Mouse (Mus musculus) liver, embryonic 13.5 days (tissue): Measurements from ENCODE around the gene Ccl27a. TPM values are rescaled to one million over a fixed set of nuclear protein-coding genes. Genes with fewer than 3 reads are reported as not detected.
"Not testable (repeated sequence)": the region's sequence is repeated elsewhere in the genome, so short reads cannot be mapped to it uniquely, and the experiment has no call there.

ENCODE experiments used
- ATAC-seq: fragments of 200-750 bp; cut with Nextera tagmentation; 2 replicates; pipeline ENCODE4 v1.8.0; 2017; ENCODE audit warnings: low read depth, mild to moderate bottlenecking, moderate number of reproducible peaks, moderate library complexity
- DNase-seq: peaks from one replicate; pipeline ENCODE4 v3.0.0; 2022
- H3K27ac ChIP-seq: fragments of 300-500 bp; sonication (generic); 2 replicates; pipeline ENCODE4 v1.5.1; 2015; ENCODE audit warnings: moderate library complexity, mild to moderate bottlenecking, inconsistent platforms
- H3K27me3 ChIP-seq: fragments of 300-500 bp; sonication (generic); 2 replicates; pipeline ENCODE4 v1.6.1; 2015; ENCODE audit warnings: mild to moderate bottlenecking, inconsistent platforms
- H3K36me3 ChIP-seq: fragments of 300-500 bp; sonication (generic); 2 replicates; pipeline ENCODE4 v1.6.1; 2015; ENCODE audit warnings: mild to moderate bottlenecking, inconsistent platforms
- H3K4me1 ChIP-seq: fragments of 300-500 bp; sonication (generic); replicated peaks from 2 replicates; pipeline ENCODE4 v1.6.1; 2015; ENCODE audit warnings: inconsistent platforms
- H3K4me2 ChIP-seq: fragments of 300-500 bp; sonication (generic); 2 replicates; pipeline ENCODE4 v1.6.1; 2015; ENCODE audit warnings: inconsistent platforms, mild to moderate bottlenecking, moderate library complexity
- H3K4me3 ChIP-seq: fragments of 300-500 bp; sonication (generic); replicated peaks from 2 replicates; pipeline ENCODE4 v1.5.1; 2015; ENCODE audit warnings: mild to moderate bottlenecking, inconsistent platforms
- H3K9ac ChIP-seq: fragments of 300-500 bp; sonication (generic); 2 replicates; pipeline ENCODE4 v1.6.1; 2015; ENCODE audit warnings: mild to moderate bottlenecking, inconsistent platforms
- H3K9me3 ChIP-seq: fragments of 300-500 bp; sonication (generic); replicated peaks from 2 replicates; pipeline ENCODE4 v1.6.1; 2016; ENCODE audit warnings: inconsistent platforms
- WGBS: fragments of 180-500 bp; shearing (Covaris S2); methylation state at CpG from one replicate; pipeline ENCODE4 v1.1.7; 2015; ENCODE audit not compliant: insufficient replicate concordance; 5-methylcytosine and 5-hydroxymethylcytosine counted together
- polyA plus RNA-seq: library from polyadenylated mRNA; unstranded; fragments of >200 nt; fragmentation: Nextera tagmentation; extraction: Ambion mirVana; gene quantifications from 2 replicates; pipeline ENCODE4 v1.2.1, GENCODE M21; 2015

Ccl27a gene
- polyA plus RNA-seq, 1 experiment from 2014 or later, result 7.1 TPM

DNA sequence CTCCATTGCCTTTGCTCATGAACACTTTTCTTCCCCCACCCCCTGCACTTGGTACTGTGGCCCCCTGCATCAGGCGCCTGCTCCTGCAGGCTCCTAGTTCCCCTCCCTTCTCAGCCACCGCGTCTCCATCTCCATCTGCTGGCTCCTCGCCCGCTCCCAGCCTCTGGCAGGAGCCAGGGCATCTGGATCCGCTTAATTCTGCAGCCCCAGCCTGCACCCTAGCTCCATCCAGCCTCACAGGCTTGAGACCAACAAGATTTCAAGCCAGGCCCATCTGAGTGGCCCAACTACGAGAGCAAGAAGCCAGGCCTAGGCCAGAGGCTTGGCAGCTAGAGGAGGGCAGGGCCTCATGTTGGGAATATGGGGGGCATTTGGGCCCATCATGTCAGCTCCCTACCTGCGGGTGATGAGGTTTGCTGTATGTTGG, 11.3 kb downstream of the Ccl27a start:
- H3K9ac ChIP-seq, DNase-seq, H3K9me3 ChIP-seq, H3K27me3 ChIP-seq, H3K4me3 ChIP-seq, H3K36me3 ChIP-seq, ATAC-seq: not testable (repeated sequence)
- WGBS, result 76% methylated on average over 8 of the region's 8 CpGs
- Histone ChIP-seq H3K4me1 (peaks cover 46% of the 10 kb centered on the region), H3K4me2 (0 out of 2 replicates have a peak overlapping the region, but pooled peaks have one; percentile 63), H3K27ac (peak overlapping the region; percentile 80; the same call in 1 of the 2 replicates)

DNA sequence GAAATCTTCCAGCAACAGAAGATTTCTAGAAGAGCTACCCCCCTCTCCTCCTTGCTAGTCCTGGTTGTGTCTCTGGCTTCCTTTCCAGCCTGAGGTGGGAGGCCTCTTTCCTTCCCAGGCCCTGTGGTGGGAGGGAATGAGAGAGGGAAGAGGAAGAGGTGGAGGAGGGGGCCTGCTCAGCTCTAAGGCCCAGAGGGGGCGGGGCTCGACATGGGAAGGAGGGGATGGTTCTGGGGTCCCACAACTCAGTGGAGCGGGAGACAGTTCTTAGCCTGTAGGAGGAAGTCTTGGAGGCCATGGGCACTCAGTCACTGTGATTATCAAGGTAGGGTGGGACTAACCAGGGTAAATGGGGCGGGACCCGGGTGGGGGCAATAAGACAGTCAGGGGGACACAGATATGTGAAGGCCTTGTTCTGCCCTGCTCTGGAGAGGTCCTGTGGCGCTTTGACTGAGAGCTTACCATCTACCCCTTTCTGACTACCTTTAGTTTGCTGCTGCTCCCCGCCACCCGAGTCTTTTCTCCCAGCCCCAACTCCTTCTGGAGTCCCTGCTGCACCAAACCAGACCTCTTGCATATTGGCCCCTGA, 11.9 kb downstream of the Ccl27a start:
- Histone ChIP-seq H3K4me2 (peak overlapping the region; percentile 63; the same call in 1 of the 2 replicates), H3K36me3 (peaks cover 11% of the 10 kb centered on the region; the same call in 1 of the 2 replicates), H3K27me3 (no peaks in the 10 kb centered on the region), H3K4me3 (no peak overlapping the region), H3K9me3 (no peaks in the 10 kb centered on the region), H3K4me1 (peaks cover 43% of the 10 kb centered on the region), H3K9ac (no peak overlapping the region), H3K27ac (peak overlapping the region; percentile 80)
- DNase-seq (no peak), ATAC-seq (no peak)
- WGBS, result 28% methylated on average over 8 of the region's 8 CpGs

DNA sequence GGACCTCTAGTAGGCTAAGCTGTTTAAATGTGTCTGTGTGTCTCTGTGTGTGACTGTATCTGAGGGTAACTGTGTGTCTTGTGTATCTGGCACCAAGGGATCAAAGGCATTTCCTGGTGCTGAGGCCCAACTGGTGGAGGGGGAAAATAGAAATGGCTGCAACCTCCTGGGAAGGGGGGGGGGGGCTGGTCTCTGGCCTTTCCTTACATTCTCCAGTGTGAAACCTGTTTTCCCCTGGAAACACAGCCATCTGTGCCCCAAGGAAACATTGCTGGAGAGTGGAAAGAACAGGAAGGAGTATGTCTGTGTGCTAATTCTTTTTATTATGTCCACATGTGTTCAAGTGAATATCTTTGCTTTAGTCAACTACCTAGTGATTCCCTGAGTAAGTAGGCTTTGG, 12.4 kb downstream of the Ccl27a start:
- Histone ChIP-seq H3K27me3 (no peaks in the 10 kb centered on the region), H3K36me3 (peaks cover 16% of the 10 kb centered on the region; the same call in 1 of the 2 replicates), H3K27ac (peak overlapping the region; percentile 80), H3K4me2 (peak overlapping the region; percentile 63), H3K9me3 (no peaks in the 10 kb centered on the region), H3K4me3 (peak overlapping the region; percentile 43; the same call in 1 of the 2 replicates), H3K4me1 (peaks cover 42% of the 10 kb centered on the region), H3K9ac (no peak overlapping the region)
- DNase-seq (no peak), ATAC-seq (no peak)

DNA sequence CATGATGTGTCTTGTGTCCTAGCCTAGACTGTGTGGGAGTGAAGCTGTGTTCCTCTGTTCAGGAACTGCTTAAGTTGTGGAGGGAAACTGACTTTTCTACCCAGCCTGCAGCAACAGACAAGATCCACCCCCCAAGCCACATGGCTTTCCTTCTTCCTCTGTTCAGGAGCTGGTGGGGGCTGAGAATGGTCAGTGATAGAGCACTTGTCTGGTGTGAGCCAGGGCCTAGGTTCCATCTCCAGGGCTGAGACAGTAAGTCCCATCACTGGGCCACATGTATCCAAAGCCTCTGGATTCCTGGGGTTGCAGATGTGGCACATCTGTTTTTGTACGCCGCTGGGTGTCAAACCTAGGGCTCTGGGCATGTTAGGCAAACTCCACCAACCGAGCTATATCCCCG, 13.1 kb downstream of the Ccl27a start:
- no peak for DNase-seq
- WGBS, result 73% methylated on average over 4 of the region's 4 CpGs
- peak overlapping the region; percentile 80 for H3K27ac ChIP-seq
- peaks cover 48% of the 10 kb centered on the region for H3K4me1 ChIP-seq
- peaks cover 19% of the 10 kb centered on the region; the same call in 1 of the 2 replicates for H3K36me3 ChIP-seq
- peak overlapping the region; percentile 43 for H3K4me3 ChIP-seq
- no peaks in the 10 kb centered on the region for H3K9me3 ChIP-seq
- peak overlapping the region; percentile 66 for H3K9ac ChIP-seq
- ATAC-seq, result no peak
- H3K4me2 ChIP-seq, result peak overlapping the region; percentile 63
- no peaks in the 10 kb centered on the region for H3K27me3 ChIP-seq

DNA sequence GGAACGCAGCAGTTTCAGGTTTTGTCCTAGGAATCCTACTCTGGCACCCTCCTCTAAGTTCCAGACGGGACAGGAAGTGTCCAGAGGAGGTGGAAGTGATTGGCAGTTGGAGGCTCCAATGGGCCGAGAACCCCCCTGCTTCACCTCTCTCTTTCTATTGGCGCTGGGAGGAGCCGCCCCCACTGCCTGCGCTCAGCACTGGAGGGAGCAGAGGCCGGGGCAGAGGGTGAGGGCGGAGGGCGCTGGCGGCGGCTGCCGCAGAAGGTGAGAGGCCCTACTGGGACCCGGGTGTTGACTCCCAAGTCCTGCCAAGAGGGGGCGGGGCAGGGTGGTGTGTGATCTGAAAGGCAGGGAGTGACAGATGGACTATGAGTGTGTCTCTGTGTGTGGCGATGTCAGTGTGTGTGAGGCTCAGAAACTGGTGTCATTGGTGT, 13.7 kb downstream of the Ccl27a start:
- DNase-seq, result peak; percentile 85
- peak overlapping the region; percentile 66 for H3K9ac ChIP-seq
- peaks cover 48% of the 10 kb centered on the region for H3K4me1 ChIP-seq

DNA sequence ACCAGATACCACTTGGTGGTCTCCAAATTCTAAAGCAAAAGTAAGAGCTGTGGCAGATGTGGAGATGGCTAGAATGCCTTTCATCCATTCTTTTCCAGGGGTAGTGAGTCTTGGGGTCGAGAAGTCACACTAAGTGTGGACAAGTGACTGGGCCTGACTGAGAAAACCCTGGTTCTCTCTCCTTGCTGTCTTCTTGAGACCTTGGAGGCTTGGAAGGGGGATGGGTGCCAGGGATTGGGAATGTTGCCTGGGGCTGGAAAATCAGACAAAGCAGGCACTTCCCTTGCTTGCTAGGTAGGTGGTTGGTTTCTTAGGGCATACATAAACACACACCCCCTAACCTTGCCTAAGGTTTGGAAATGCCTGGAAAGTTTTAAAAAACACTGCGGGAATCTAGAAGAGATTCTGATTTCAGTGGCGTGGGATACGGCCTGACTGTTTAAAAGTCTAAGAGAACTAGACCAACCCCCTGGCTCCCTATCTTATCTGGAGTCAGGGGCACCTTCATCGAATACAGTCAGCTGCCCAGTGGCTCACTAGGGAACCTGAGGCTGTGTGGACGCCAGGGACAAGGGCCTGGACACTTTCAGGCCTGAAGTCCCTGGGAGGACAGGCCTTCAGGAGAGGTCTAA, 14.3 kb downstream of the Ccl27a start:
- ATAC-seq (peak; percentile 36), DNase-seq (no peak)
- Histone ChIP-seq H3K9me3 (no peaks in the 10 kb centered on the region), H3K27me3 (no peaks in the 10 kb centered on the region), H3K36me3 (peaks cover 19% of the 10 kb centered on the region; the same call in 1 of the 2 replicates), H3K4me1 (peaks cover 52% of the 10 kb centered on the region), H3K4me3 (peak overlapping the region; percentile 43), H3K9ac (peak overlapping the region; percentile 66), H3K4me2 (peak overlapping the region; percentile 63), H3K27ac (peak overlapping the region; percentile 80)
- WGBS, result 26% methylated on average over 6 of the region's 6 CpGs

More for the DNA sequence above, 13.7 kb downstream of the Ccl27a start:
- Histone ChIP-seq H3K36me3 (peaks cover 19% of the 10 kb centered on the region; the same call in 1 of the 2 replicates), H3K4me2 (peak overlapping the region; percentile 63), H3K27ac (peak overlapping the region; percentile 80), H3K27me3 (no peaks in the 10 kb centered on the region), H3K4me3 (peak overlapping the region; percentile 43), H3K9me3 (no peaks in the 10 kb centered on the region)
- under 1% methylated on average over 15 of the region's 15 CpGs for WGBS
- ATAC-seq, result peak; percentile 91

DNA sequence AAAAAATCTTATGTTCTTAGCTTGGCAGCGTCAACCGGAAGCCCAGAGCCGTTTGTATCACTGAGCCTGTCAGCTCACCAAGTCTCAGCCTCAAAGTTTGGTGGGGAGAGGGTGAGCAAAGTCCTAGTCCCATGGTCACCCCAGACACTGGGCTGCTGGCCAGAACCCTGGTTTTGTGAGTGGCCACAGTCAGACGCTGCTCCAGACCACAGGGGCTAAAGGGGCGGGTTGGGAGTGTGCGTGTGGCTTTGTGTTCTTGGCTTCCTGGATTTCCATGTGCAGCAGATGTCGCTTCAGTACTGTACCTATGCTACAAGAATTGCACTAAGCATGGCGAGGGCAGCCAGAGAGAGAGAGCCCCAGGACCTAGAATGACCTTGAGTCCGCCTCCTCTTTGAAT, 14.8 kb downstream of the Ccl27a start:
- Histone ChIP-seq H3K36me3 (peaks cover 19% of the 10 kb centered on the region; the same call in 1 of the 2 replicates), H3K9ac (no peak overlapping the region), H3K4me2 (no peak overlapping the region), H3K9me3 (no peaks in the 10 kb centered on the region), H3K4me1 (peaks cover 56% of the 10 kb centered on the region), H3K27me3 (no peaks in the 10 kb centered on the region), H3K4me3 (no peak overlapping the region), H3K27ac (peak overlapping the region; percentile 80)
- 73% methylated on average over 9 of the region's 9 CpGs for WGBS
- DNase-seq, result no peak
- ATAC-seq, result no peak

DNA sequence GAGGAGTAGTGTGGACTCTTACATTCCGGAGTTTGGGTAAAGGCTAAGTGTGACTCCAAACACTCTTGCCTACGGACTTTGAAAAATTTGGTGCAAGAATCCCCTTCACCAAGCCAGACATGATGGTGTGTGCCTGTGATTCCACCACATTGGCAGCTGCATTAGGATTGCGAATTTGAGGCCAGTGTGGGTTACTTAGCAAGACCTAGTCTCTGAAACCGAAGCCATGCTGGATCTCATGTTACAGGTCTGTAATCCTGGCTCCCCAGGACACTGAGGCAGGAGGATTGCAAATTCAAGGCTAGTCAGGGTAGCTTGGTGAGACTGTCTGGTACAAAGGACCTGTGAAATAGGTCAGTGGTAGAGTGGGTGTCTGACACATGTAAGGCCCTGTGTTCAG, 15.3 kb downstream of the Ccl27a start:
- H3K27me3 ChIP-seq, result no peaks in the 10 kb centered on the region
- H3K9ac ChIP-seq, result no peak overlapping the region
- DNase-seq (no peak), ATAC-seq (no peak)
- H3K4me1 ChIP-seq, result peaks cover 56% of the 10 kb centered on the region
- peaks cover 19% of the 10 kb centered on the region; the same call in 1 of the 2 replicates for H3K36me3 ChIP-seq
- no peaks in the 10 kb centered on the region for H3K9me3 ChIP-seq
- H3K27ac ChIP-seq, result peak overlapping the region; percentile 80
- no peak overlapping the region for H3K4me3 ChIP-seq
- WGBS, result 85% methylated on average over 4 of the region's 4 CpGs
- no peak overlapping the region for H3K4me2 ChIP-seq

DNA sequence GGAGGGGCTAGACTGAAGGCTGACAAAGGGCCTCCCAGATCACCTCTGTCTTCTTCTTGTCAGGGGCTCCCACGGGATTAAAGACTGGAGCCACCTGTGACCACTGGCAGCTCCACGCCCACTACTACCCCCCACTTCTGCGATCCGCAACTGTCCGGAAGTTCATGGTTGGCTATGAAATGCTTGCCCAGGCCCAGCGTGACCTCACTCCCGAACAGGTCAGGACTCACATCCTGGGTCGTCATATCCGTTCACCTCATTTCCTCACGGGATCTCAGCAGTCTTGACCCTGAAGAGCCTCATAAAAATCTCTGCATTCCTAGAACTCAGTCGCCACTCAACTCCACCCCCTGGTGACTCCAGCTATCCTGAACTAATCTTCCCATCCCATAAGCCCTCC, 16.0 kb downstream of the Ccl27a start:
- Histone ChIP-seq H3K4me2 (no peak overlapping the region), H3K9ac (no peak overlapping the region), H3K4me3 (no peak overlapping the region), H3K27ac (no peak overlapping the region), H3K4me1 (peaks cover 56% of the 10 kb centered on the region), H3K9me3 (no peaks in the 10 kb centered on the region), H3K27me3 (no peaks in the 10 kb centered on the region), H3K36me3 (peaks cover 19% of the 10 kb centered on the region; the same call in 1 of the 2 replicates)
- DNase-seq, result no peak
- ATAC-seq, result no peak
- WGBS, result 80% methylated on average over 11 of the region's 11 CpGs

DNA sequence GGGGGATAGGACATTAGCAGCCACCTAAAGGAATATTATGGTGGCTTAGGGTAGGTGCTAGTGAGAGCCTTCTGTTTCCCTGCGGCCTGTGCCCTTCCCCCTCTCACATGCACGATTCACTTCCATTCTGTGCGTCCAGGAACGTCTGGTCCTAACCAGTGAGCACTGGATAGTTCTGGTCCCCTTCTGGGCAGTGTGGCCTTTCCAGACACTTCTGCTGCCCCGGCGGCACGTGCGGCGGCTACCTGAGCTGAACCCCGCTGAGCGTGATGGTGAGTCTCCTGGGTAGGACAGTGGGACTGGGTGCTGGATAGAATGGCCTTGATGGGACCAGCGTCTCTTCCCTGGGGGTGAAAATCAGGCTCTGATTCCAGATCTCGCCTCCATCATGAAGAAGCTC, 16.7 kb downstream of the Ccl27a start:
- Histone ChIP-seq H3K9ac (no peak overlapping the region), H3K27me3 (no peaks in the 10 kb centered on the region), H3K36me3 (peaks cover 19% of the 10 kb centered on the region; the same call in 1 of the 2 replicates), H3K27ac (no peak overlapping the region), H3K9me3 (no peaks in the 10 kb centered on the region), H3K4me2 (no peak overlapping the region), H3K4me1 (peaks cover 51% of the 10 kb centered on the region), H3K4me3 (no peak overlapping the region)
- ATAC-seq (no peak), DNase-seq (no peak)
- WGBS, result 85% methylated on average over 13 of the region's 13 CpGs

DNA sequence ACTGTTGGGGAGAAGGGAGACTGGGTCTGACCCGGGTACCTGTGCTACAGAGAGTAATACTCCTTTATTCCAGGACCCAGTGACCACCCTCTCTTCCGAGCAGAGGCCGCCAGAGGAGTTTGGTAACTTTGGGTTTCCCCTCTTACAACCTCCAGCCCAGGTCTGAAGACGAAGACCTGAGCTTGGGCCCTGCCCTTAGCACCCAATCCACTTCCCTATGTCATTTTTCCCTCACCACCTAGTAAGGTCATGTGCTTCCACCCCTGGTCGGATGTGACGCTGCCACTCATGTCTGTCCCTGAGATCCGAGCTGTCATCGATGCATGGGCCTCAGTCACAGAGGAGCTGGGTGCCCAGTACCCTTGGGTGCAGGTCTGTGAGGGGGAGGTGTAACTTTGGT, 17.6 kb downstream of the Ccl27a start:
- Histone ChIP-seq H3K27me3 (no peaks in the 10 kb centered on the region), H3K4me3 (peak overlapping the region; percentile 78), H3K36me3 (peaks cover 19% of the 10 kb centered on the region; the same call in 1 of the 2 replicates), H3K9ac (peak overlapping the region; percentile 83), H3K27ac (no peak overlapping the region), H3K4me2 (peak overlapping the region; percentile 92), H3K4me1 (peaks cover 42% of the 10 kb centered on the region), H3K9me3 (no peaks in the 10 kb centered on the region)
- no peak for DNase-seq
- 69% methylated on average over 8 of the region's 8 CpGs for WGBS
- ATAC-seq, result no peak
